Mouse (Mus musculus) kidney, postnatal 0 days (tissue): ENCODE measurements around the gene Krtap10-10. TPM values are rescaled to one million over a fixed set of nuclear protein-coding genes. Genes with fewer than 3 reads are reported as not detected.

Source experiments
- ATAC-seq: fragments of 200-750 bp; cut with Nextera tagmentation; replicated peaks from 2 replicates; pipeline ENCODE4 v1.8.0; 2017; ENCODE audit warnings: low read depth, moderate number of reproducible peaks, moderate TSS enrichment, moderate library complexity; ENCODE audit not compliant: low FRiP score
- DNase-seq: peaks from one replicate; pipeline ENCODE4 v3.0.0-alpha.2; 2016; ENCODE audit warnings: low spot score
- H3K27ac ChIP-seq: fragments of 300-500 bp; sonication (generic); 2 replicates; pipeline ENCODE4 v1.5.1; 2014; ENCODE audit warnings: mild to moderate bottlenecking
- H3K27me3 ChIP-seq: fragments of 300-500 bp; sonication (generic); 2 replicates; pipeline ENCODE4 v1.6.1; 2014; ENCODE audit warnings: low read length, mixed read lengths; ENCODE audit not compliant: insufficient read depth
- H3K36me3 ChIP-seq: fragments of 300-500 bp; sonication (generic); 2 replicates; pipeline ENCODE4 v1.6.1; 2014; ENCODE audit warnings: low read length, mixed read lengths; ENCODE audit not compliant: insufficient read depth
- H3K4me1 ChIP-seq: fragments of 300-500 bp; sonication (generic); replicated peaks from 2 replicates; pipeline ENCODE4 v1.6.1; 2014; ENCODE audit warnings: antibody characterized with exemption, low read length, mixed read lengths; ENCODE audit not compliant: insufficient read depth
- H3K4me2 ChIP-seq: fragments of 300-500 bp; sonication (generic); 2 replicates; pipeline ENCODE4 v1.6.1; 2014; ENCODE audit warnings: mild to moderate bottlenecking, low read length, moderate library complexity, mixed read lengths
- H3K4me3 ChIP-seq: fragments of 300-500 bp; sonication (generic); replicated peaks from 2 replicates; pipeline ENCODE4 v1.5.1; 2014; ENCODE audit warnings: low read depth, low read length
- H3K9ac ChIP-seq: fragments of 300-500 bp; sonication (generic); 2 replicates; pipeline ENCODE4 v1.6.1; 2014; ENCODE audit warnings: low read depth, low read length
- H3K9me3 ChIP-seq: fragments of 300-500 bp; sonication (generic); replicated peaks from 2 replicates; pipeline ENCODE4 v1.6.1; 2016; ENCODE audit warnings: low read length, inconsistent platforms, mixed read lengths
- CTCF ChIP-seq: IDR thresholded peaks from 2 replicates; pipeline ENCODE4 v1.5.1; 2016; ENCODE audit warnings: antibody characterized with exemption, low read depth, mild to moderate bottlenecking, moderate library complexity
- WGBS: fragments of 180-500 bp; shearing (Covaris S2); extraction: QIAGEN DNeasy Blood & Tissue Kit; methylation state at CpG from one replicate; pipeline ENCODE4 v1.1.7; 2014; 5-methylcytosine and 5-hydroxymethylcytosine counted together
- polyA plus RNA-seq: library from polyadenylated mRNA; unstranded; fragments of >200 nt; fragmentation: Nextera tagmentation; extraction: Ambion mirVana; gene quantifications from 2 replicates; pipeline ENCODE4 v1.2.1, GENCODE M21; 2015

Gene Krtap10-10
- polyA plus RNA-seq, 1 experiment from 2014 or later, result not detected

DNA sequence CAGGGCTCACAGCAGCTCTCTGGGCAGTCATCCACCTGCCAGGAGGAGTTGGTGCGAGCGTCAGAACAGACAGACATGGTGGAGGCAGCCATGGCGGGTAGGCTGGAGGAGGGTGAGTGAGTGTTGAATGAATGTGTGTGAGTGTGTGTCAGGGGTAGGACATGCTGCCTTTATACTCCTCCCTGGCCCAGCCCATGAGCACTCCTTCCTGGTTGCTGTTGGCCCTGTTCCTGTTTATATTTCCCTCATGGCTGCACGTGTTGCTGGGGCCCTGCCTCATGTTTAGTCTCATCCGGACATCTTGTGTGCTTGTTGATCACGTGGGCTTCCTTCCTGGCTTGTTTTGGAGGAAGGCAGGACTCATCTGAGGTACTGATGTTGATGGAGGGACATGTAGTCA lies 8.8 kb upstream of the Krtap10-10 start, which contains the start of gene Krtap10-4:
Krtap10-4 (minus strand) TSS at position 145 of the 400 bp plus-strand sequence.
- H3K4me2 ChIP-seq, result no peak within 1 kb of the TSS
- ATAC-seq, result no peak

DNA sequence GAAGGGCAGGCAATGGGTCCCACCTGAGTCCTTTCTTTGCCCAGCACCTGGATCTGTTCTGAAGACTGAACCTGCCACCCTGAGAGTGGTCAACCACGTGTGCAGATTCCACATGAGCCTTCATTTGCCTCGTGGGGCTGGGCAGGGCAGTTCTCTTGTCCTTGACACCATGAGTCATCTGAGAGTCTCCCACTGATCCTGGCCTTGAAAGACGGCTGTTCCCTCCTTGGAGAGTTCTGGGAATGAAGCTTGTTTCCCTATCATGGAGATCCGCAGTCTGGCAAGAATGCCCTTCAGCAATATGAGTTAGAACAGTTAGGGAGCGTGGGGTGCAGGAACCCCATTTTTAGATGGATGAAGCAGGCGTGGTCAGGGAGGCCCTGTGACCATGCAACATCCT lies 3.3 kb downstream of the Krtap10-10 start:
- H3K4me3 ChIP-seq, result no peak overlapping the region
- 0 out of 2 replicates have a peak, but pooled peaks cover 5% of the 10 kb centered on the region for H3K9me3 ChIP-seq
- DNase-seq (no peak), ATAC-seq (no peak)
- H3K36me3 ChIP-seq, result no peaks in the 10 kb centered on the region
- no peak for TF ChIP-seq CTCF
- no peak overlapping the region for H3K27ac ChIP-seq
- H3K27me3 ChIP-seq, result no peaks in the 10 kb centered on the region
- no peaks in the 10 kb centered on the region for H3K4me1 ChIP-seq
- no peak overlapping the region for H3K4me2 ChIP-seq
- no peak overlapping the region for H3K9ac ChIP-seq
- WGBS, result 65% methylated on average over 6 of the region's 6 CpGs

More for the DNA sequence above, 8.8 kb upstream of the Krtap10-10 start, which contains the start of gene Krtap10-4:
- Histone ChIP-seq H3K9ac (no peak within 1 kb of the TSS), H3K36me3 (no peaks in the 10 kb centered on the region), H3K27ac (no peak within 1 kb of the TSS), H3K4me3 (no peak within 1 kb of the TSS), H3K9me3 (no peaks in the 10 kb centered on the region), H3K27me3 (no peaks in the 10 kb centered on the region), H3K4me1 (no peaks in the 10 kb centered on the region)
- no peak for TF ChIP-seq CTCF
- WGBS, result 59% methylated on average over 6 of the region's 6 CpGs
- DNase-seq, result no peak

DNA sequence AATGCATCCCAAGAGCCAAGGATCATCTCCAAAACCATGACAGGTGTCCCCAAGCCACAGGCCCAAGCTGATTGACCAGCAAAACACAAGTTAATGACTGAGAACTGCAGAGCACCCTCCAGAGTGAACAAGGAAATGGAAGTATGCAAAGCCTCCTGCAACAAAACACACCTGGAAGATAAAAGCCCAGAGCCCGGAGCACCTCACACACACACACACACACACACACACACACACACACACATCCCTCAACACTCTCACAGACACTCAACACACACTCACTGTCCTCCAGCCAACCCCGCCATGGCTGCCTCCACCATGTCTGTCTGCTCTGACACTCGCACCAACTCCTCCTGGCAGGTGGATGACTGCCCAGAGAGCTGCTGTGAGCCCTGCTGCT lies 10.8 kb downstream of the Krtap10-10 start, which contains the start of gene Gm36176:
Gm36176 (plus strand) TSS at position 301 of the 400 bp plus-strand sequence.
- no peak within 1 kb of the TSS for H3K4me2 ChIP-seq
- 0 out of 2 replicates have a peak, but pooled peaks cover 5% of the 10 kb centered on the region for H3K9me3 ChIP-seq
- WGBS, result 75% methylated on average over 3 of the region's 3 CpGs
- H3K36me3 ChIP-seq, result no peaks in the 10 kb centered on the region
- ATAC-seq (no peak), DNase-seq (no peak)
- no peaks in the 10 kb centered on the region for H3K4me1 ChIP-seq
- H3K27ac ChIP-seq, result no peak within 1 kb of the TSS
- no peak within 1 kb of the TSS for H3K4me3 ChIP-seq
- TF ChIP-seq CTCF, result no peak
- no peak within 1 kb of the TSS for H3K9ac ChIP-seq
- H3K27me3 ChIP-seq, result no peaks in the 10 kb centered on the region

DNA sequence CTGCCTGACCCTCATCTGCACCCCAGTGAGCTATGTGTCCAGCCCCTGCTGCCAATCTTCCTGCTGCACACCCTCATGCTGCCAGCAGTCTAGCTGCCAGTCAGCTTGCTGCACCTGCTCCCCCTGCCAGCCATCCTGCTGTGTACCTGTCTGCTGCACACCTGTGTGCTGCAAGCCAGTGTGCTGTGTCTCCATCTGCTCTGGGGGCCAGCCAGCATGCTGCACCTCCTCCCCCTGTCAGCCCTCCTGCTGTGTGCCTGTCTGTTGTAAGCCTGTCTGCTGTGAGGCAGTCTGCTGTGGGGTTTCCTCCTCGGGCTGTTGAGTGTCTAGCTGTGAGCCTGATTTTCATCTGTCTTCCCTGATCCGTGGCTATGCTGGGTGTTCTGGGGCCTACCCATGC lies 11.2 kb downstream of the Krtap10-10 start:
- WGBS, result 26% methylated on average over 2 of the region's 2 CpGs
- Histone ChIP-seq H3K9me3 (0 out of 2 replicates have a peak, but pooled peaks cover 5% of the 10 kb centered on the region), H3K36me3 (no peaks in the 10 kb centered on the region), H3K4me3 (no peak overlapping the region), H3K9ac (no peak overlapping the region), H3K4me1 (no peaks in the 10 kb centered on the region), H3K27ac (no peak overlapping the region), H3K27me3 (no peaks in the 10 kb centered on the region), H3K4me2 (no peak overlapping the region)
- no peak for TF ChIP-seq CTCF
- no peak for DNase-seq
- no peak for ATAC-seq

DNA sequence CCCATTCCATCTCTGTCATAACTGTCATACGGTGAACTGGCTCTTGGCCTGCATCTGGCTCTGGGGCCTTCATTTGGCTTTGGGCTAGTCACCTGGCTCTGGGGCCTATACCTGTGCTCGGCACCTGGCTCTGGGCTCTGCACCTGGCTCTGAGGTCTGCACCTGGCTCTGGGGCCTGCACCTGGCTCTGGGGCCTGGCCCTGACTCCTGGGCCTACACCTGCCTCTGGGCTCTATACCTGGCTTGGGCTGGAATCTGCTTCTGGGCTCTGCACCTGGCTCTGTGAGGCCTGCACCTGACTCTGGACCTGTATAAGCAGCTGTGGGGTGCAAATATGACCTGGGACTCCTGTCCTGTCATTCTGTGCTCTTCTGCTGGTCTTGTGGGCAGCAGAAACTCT lies 11.8 kb downstream of the Krtap10-10 start:
- no peak for TF ChIP-seq CTCF
- no peak for DNase-seq
- H3K9me3 ChIP-seq, result 0 out of 2 replicates have a peak, but pooled peaks cover 5% of the 10 kb centered on the region
- WGBS, result 80% methylated on average over 2 of the region's 2 CpGs
- H3K27ac ChIP-seq, result no peak overlapping the region
- ATAC-seq, result no peak
- H3K9ac ChIP-seq, result no peak overlapping the region
- H3K4me3 ChIP-seq, result no peak overlapping the region
- H3K36me3 ChIP-seq, result no peaks in the 10 kb centered on the region
- H3K4me1 ChIP-seq, result no peaks in the 10 kb centered on the region
- no peaks in the 10 kb centered on the region for H3K27me3 ChIP-seq
- H3K4me2 ChIP-seq, result no peak overlapping the region

DNA sequence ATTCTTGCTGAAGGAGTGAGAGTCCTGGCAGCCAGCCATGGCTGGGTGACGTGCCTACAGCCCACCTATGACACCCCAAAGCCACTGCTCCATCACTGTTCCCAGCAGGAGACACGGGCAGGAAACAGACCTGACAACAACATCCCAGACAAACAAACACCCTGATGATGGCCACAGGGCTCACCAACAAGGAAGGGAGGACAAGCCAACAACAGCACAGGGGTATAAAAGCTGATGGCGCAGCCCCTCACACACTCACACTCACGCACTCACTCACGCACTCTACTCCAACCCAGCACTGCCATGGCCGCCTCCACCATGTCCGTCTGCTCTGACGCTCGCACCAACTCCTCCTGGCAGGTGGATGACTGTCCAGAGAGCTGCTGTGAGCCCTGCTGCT lies 16.8 kb downstream of the Krtap10-10 start, which contains the start of gene Gm10318:
Gm10318 (plus strand) TSS at position 301 of the 400 bp plus-strand sequence.
- 66% methylated on average over 9 of the region's 9 CpGs for WGBS
- no peak for TF ChIP-seq CTCF
- Histone ChIP-seq H3K36me3 (no peaks in the 10 kb centered on the region), H3K27ac (no peak within 1 kb of the TSS), H3K9me3 (no peaks in the 10 kb centered on the region), H3K27me3 (no peaks in the 10 kb centered on the region), H3K4me3 (no peak within 1 kb of the TSS), H3K4me2 (no peak within 1 kb of the TSS), H3K9ac (no peak within 1 kb of the TSS), H3K4me1 (no peaks in the 10 kb centered on the region)
- no peak for DNase-seq
- no peak for ATAC-seq

DNA sequence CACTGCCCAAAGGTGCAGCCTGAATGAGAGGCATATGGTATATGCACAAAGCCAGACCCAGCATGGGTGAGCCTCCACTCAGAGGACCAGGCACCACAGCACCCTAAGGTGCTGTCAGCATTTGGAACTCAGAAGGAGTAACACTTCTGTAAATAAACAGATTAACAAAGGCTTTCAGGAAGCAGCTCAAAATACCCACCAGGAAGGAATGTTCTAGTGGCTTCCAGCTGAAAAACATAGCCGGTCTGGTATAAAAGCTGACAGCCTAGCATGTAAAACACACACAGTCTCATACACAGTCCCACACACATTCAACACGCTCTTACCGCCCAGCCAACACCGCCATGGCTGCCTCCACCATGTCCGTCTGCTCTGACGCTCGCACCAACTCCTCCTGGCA lies 25.9 kb downstream of the Krtap10-10 start, which contains the start of gene Gm3285:
Gm3285 (plus strand) TSS at position 301 of the 400 bp plus-strand sequence.
- Histone ChIP-seq H3K4me2 (no peak within 1 kb of the TSS), H3K9me3 (no peaks in the 10 kb centered on the region), H3K4me1 (no peaks in the 10 kb centered on the region), H3K27me3 (no peaks in the 10 kb centered on the region), H3K9ac (no peak within 1 kb of the TSS), H3K4me3 (no peak within 1 kb of the TSS), H3K36me3 (no peaks in the 10 kb centered on the region), H3K27ac (no peak within 1 kb of the TSS)
- no peak for ATAC-seq
- no peak for TF ChIP-seq CTCF
- 53% methylated on average over 7 of the region's 7 CpGs for WGBS
- DNase-seq, result no peak
